Mouse (Mus musculus) B cell, adult 2 months (primary cell): ENCODE measurements around the gene Aspscr1.

Source experiments
- DNase-seq, 2 experiments: peaks; one replicate each; pipeline ENCODE4 v3.0.0; 2022

The Aspscr1 gene

DNA sequence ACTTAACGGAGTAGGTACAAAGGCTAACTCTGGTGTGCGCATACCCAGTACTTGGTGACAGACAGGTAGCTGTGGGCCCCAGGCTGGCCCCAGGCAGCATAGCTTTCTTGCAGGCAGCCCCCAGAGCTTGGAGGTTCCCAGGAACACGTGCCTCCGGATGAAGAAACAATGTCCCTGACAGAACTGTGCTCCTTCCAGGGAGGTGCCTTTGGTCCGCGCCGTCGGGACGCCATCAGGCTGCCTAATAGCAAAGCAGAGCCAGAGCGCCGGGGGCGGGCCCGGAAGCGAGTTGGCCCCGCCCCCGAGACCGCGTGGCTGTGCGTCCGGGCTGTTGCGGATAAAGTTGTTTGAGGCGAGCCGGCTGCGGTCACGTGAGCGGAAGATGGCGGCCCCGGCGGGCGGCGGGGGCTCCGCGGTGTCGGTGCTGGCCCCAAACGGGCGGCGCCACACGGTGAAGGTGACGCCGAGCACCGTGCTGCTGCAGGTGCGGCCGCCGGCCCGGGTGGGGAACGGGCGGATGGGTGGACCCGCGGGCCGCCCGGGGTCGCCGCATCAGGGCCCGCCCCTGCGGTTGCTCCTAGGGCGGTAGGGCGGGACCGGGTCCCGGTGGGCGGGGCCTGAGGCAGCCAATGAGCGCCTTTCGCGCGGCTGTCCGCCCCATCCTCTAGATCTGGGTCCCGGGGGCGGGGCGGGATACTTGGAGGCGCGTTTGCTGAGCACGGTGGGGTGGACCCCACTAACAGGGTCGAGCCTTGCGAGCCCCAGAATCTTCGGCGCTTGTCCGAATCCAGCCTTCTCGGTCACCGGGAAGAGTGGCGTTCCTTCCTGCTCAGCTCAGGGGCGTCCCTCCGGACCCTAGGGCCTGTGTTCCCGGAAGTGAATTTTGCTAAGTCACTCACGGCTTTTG, at the start of gene Aspscr1:
TSS of gene Aspscr1 (plus strand) at position 287 of the 907 bp plus-strand sequence.
- DNase-seq: peak; percentile 97 to 98

DNA sequence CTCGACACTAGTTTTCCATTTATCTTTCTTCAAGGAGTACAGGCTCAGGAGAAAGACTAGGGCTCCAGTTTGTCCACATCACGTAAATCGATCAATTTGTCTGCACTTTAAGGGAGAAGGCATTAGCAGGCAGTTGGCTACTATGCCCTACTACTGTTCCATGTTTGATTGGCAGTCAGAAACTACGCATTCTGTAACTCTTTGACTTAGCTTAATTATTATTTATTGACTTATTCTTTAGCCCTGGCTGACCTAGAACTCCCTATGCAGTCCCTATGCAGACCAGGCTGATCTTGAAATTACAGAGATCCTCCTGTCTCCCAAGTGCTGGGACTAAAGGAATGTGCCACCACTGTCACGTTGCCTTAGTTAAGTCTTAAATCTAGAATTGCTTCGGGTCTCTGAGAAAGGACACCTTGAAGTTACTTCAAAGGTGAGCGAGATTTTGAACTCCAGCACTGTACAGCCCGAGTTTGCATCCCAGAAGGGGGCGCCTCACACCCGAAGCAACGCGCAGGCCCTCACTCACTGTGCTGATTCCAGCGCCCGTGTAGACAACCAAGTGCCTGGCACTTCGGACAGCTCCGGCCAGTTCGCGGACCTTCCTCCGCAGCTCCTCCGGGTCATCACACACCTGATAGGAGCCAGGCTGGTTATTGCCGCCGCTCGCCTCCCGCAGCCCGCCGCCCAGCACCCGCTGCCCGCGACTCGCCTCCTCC, 48.7 kb upstream of the Aspscr1 start:
- peak; percentile 80 to 82 for DNase-seq

GRCm38 (mm10) chr11:120624680-120625111, 48.1 kb upstream of the Aspscr1 start:
- DNase-seq: peak; percentile 84 to 86

- DNase-seq: no peak
These were observed 47.5 kb upstream of the Aspscr1 start, which contains the start of gene Sirt7 for GRCm38 (mm10) chr11:120625152-120625775. TSS of gene Sirt7 (minus strand) at chr11:120625240.

DNA sequence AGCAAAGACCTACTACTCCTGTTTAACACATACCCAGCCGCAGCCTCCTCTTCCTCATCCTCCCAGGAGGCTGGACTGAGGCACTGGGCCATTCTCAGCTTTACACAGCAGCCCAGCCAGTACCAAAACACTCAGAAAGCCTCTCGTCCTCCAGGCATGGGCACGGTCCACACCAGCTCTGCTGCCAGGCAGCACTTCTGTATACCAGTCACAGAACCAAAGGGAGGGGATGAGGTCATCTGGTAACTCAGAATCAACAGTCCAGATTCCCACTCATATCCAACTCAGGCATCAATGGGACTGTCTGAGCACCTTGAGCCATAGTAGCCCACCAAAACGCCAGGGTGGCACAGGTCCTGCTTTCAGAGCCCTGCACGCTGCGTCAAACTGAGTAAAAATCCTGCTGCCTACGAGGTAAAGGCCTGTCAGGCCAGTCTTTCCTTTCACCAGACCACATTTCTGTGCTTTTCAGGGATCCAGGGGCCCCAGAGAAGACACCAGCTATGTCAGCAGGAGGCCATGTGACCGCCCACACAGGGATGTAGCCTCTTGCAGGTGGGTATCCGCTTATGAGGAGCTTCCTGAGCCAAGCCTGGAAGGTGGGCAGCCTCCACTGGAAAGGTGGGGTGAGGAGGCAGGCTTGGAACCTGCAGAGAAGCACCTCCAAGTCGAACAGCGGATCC, 45.8 kb upstream of the Aspscr1 start:
- no peak for DNase-seq

- peak; percentile 80 to 84 for DNase-seq
These were observed 45.1 kb upstream of the Aspscr1 start for GRCm38 (mm10) chr11:120627468-120628300.

GRCm38 (mm10) chr11:120628601-120629340, 44.0 kb upstream of the Aspscr1 start:
- no peak for DNase-seq

GRCm38 (mm10) chr11:120629341-120629730, 43.4 kb upstream of the Aspscr1 start:
- peak; percentile 50 to 51 for DNase-seq

DNA sequence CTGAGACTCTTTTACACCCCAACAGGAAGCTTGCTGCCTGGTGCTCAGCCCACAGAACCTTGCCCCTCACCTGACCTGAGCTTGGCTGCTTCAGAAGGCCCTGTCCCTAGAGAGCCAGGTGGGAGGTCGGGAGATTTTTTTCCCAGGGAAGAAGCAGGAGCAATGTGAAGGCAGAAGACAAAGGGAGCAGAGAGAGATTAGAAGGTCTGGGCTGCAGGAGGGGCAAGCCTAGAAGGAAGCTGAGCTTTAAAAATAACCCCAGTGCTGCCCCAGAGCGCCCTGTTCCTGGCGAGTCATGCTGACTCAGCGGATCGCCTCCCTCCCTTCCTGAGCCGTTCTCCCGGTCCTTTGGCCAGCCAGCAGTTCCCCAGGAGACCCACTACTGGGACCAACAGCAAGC, 42.9 kb upstream of the Aspscr1 start:
- peak in 1 of 2 experiments; percentile 29 for DNase-seq

GRCm38 (mm10) chr11:120630401-120630871, 42.3 kb upstream of the Aspscr1 start:
- no peak for DNase-seq

- DNase-seq: no peak
These were observed 41.7 kb upstream of the Aspscr1 start for GRCm38 (mm10) chr11:120630881-120631725.

DNA sequence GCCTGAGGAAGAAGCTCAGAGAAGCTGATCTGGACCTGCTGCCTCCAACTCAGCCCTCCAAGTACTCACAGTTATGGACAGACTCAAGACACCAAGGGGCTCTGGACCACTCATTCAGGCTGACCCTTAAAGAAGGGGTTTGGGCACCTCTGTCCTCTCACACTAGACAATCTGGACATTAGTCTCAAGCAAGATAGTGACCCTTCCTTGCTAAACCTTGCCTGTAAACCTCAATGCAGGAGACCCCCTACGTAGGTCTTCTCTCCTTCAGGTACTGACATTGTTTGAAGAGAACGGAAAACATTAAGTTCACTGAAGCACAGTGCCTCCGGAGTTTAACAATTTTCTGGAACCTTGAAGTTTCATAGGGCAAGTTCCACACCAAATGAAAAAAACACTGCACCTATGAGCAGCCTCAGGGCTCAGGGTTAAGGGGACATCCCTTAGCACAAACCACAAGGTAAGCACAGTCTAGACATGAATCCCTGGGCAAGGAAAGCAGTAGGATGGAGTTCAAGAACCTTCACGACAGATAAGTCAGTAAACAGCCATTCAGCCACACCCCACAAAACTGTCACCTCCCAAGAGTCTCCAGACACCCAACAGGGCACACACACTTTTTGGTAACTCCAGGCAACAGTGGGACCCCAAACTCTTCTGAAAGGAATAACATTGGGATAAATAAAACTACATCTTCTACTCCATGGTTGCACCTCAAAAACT, 40.9 kb upstream of the Aspscr1 start:
- no peak for DNase-seq

DNA sequence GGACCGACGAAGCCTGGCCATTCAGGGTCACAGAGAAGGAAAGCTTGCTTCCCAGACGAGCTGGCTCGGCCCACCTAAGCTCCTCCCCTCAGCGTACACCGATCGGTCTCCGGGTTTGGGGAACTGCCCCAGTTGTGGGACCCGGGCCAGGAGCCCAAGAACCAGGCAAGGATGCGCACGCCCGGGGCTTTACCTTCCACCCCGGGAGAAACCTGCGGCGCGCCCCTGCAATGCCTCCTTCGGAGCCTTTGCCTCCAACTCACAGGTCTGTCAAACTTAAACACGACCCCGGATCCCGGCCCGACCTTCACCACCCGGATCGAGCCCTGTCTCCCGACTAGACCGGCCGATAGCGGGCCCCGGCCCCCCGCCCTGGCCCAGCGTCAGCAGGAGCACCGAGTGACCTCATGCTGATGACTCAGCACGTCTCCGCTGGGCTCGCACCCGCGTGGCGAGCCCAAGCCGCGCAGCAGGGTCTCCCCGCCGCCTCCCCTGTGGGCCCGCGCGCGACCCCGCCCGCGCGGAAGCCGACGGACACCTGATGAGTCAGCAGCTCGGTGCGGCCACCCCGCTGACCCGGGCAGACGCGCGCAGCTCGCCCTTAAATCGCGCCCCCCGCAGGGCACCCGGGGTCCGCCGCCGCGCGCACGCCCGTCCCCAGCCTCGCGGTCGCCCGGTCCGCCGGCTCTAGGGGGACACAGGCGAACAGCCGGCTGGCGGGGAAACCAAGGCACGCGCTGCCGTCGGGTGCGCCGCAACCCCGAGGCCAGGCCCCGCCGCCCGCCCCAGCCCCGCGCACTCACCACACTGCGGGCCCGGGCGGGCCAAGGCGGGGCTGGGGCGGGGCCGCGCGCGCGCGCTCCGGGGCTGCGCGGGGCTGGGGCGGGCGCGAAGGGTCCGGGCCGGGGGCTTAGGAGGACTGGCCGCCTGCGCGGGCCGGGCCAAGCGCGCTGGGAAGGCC, 39.9 kb upstream of the Aspscr1 start:
- DNase-seq: peak; percentile 65 to 66

GRCm38 (mm10) chr11:120633520-120634343, 39.0 kb upstream of the Aspscr1 start, which contains the start of gene Mafg:
TSS of gene Mafg (minus strand) at chr11:120633600.
- DNase-seq: peak; percentile 88 to 90

DNA sequence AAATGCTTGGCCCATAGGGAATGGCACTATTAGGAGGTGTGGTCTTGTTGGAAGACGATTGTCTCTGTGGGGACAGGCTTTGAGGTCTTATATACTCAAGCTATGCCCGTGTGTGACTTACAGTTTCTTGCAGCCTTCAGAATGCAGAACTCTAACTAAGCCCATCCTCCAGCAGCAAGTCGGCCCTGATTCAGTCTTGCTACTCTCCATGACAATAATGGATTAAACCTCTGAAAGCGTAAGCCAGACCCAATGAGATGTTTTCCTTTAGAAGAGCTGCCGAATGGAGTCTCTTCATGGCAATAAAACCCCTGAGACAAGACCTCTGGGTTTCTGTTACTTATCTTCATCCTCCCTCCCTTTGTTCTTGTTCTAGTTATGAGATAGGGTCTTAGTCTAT, 38.0 kb upstream of the Aspscr1 start:
- DNase-seq: no peak

DNA sequence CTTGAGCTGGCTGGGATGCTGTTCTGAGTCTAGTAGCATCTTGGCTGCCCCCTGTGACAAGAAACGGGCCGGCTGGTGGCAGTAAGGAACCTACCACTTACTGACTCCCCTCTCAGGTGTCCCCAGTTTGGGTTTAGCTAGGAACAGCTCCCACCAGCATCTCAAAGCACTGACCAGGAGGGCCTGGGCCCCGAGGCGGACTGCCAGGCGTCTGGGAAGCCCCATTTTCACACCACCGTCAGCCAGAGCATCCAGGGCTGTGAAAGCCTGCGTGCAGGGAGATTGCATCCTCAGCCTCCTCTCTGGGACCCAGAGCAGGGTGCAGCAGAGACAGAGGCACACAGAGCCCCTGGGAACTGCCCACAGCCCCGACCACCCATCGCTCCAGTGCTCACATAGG, 31.5 kb upstream of the Aspscr1 start:
- DNase-seq: no peak

- no peak for DNase-seq
These were observed 30.9 kb upstream of the Aspscr1 start for GRCm38 (mm10) chr11:120641869-120642268.
